Mouse (Mus musculus) embryonic facial prominence, embryonic 12.5 days (tissue): ENCODE measurements at regions not wholly inside any gene's neighbourhood (a gene's known extent, or its start where the extent isn't known, plus 50 kb on each side); places are given as distances from the start of the nearest gene placed in this dataset.
"Not testable (repeated sequence)": the region's sequence is repeated elsewhere in the genome, so short reads cannot be mapped to it uniquely, and the experiment has no call there.

ENCODE experiments used
- ATAC-seq: fragments of 200-750 bp; cut with Nextera tagmentation; 2 replicates; pipeline ENCODE4 v1.8.0; 2017; ENCODE audit not compliant: insufficient number of reproducible peaks, insufficient read depth, low FRiP score, low TSS enrichment
- H3K27ac ChIP-seq: fragments of 300-500 bp; sonication (generic); 2 replicates; pipeline ENCODE4 v1.5.1; 2016; ENCODE audit warnings: mild to moderate bottlenecking
- H3K27me3 ChIP-seq: fragments of 300-500 bp; sonication (generic); 2 replicates; pipeline ENCODE4 v1.6.1; 2016; ENCODE audit warnings: mild to moderate bottlenecking, moderate library complexity
- H3K36me3 ChIP-seq: fragments of 300-500 bp; sonication (generic); 2 replicates; pipeline ENCODE4 v1.6.1; 2016; ENCODE audit warnings: mild to moderate bottlenecking
- H3K4me1 ChIP-seq: fragments of 300-500 bp; sonication (generic); 2 replicates; pipeline ENCODE4 v1.6.1; 2016
- H3K4me2 ChIP-seq: fragments of 300-500 bp; sonication (generic); replicated peaks from 2 replicates; pipeline ENCODE4 v1.6.1; 2016; ENCODE audit warnings: mild to moderate bottlenecking, moderate library complexity
- H3K4me3 ChIP-seq: fragments of 300-500 bp; sonication (generic); 2 replicates; pipeline ENCODE4 v1.5.1; 2016; ENCODE audit warnings: mild to moderate bottlenecking
- H3K9ac ChIP-seq: fragments of 300-500 bp; sonication (generic); 2 replicates; pipeline ENCODE4 v1.6.1; 2016; ENCODE audit warnings: mild to moderate bottlenecking, moderate library complexity
- H3K9me3 ChIP-seq: fragments of 300-500 bp; sonication (generic); 2 replicates; pipeline ENCODE4 v1.6.1; 2016; ENCODE audit warnings: mild to moderate bottlenecking, moderate library complexity
- WGBS: fragments of 180-500 bp; shearing (Covaris S2); methylation state at CpG from one replicate; pipeline ENCODE4 v1.1.7; 2016; 5-methylcytosine and 5-hydroxymethylcytosine counted together

- no peaks in the 10 kb centered on the region for H3K27me3 ChIP-seq
- no peaks in the 10 kb centered on the region for H3K4me1 ChIP-seq
- ATAC-seq = no peak
- no peak overlapping the region for H3K4me2 ChIP-seq
- H3K9ac ChIP-seq = no peak overlapping the region
- no peak overlapping the region for H3K27ac ChIP-seq
- 0 out of 2 replicates have a peak, but pooled peaks cover 4% of the 10 kb centered on the region for H3K9me3 ChIP-seq
- no peaks in the 10 kb centered on the region for H3K36me3 ChIP-seq
- no peak overlapping the region for H3K4me3 ChIP-seq
- 83% methylated on average over 5 of the region's 5 CpGs for WGBS
Measured at GRCm38 (mm10) chr3:84390769-84391168, 84.1 kb upstream of the Trim2 start.

DNA sequence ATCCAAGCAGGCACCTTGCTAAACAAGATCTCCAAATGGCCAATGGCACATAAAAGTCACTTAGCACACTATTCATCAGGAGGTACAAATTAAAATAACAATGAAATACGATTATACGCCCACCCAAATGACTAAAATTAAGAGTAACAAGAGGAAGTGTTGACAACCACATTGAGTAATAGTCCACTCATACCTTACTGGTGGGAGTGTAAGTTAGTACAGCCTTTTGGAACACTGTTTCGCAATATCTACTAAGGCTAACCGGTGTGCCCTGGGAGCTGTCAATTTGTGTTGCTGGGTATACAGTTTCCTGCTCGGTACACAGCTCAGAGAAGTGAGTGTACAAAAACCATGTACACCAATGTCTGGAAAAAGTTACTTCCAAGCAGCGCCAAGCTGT is 81.8 kb upstream of the Trim2 start:
- Histone ChIP-seq H3K36me3 (no peaks in the 10 kb centered on the region), H3K9me3 (0 out of 2 replicates have a peak, but pooled peaks cover 4% of the 10 kb centered on the region), H3K4me3 (no peak overlapping the region), H3K9ac (no peak overlapping the region), H3K27ac (no peak overlapping the region), H3K27me3 (no peaks in the 10 kb centered on the region), H3K4me1 (no peaks in the 10 kb centered on the region), H3K4me2 (no peak overlapping the region)
- 86% methylated on average over 6 of the region's 6 CpGs for WGBS
- no peak for ATAC-seq

DNA sequence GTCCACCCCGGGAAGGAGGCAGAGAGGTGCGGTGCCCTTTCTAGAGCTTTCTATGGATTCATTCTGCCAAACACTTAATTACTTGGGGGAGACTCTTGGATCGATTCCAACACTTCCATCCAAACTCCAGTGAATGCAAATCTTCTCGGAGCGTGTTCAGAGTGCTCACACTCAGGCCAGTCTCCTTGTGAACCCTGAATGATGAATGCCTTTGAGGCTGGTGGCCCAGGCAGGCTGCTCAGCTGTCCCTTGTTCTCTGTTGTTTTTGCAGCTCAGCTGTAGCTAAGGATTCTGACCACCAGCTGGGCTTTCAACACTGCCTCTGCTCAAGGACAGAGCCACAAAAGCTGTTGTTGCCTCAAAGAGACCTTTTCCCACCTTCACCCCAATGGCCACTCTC is 79.0 kb upstream of the Trim2 start:
- ATAC-seq = no peak
- no peaks in the 10 kb centered on the region for H3K36me3 ChIP-seq
- no peak overlapping the region for H3K4me2 ChIP-seq
- no peak overlapping the region for H3K4me3 ChIP-seq
- no peak overlapping the region for H3K9ac ChIP-seq
- H3K4me1 ChIP-seq = 0 out of 2 replicates have a peak, but pooled peaks cover 4% of the 10 kb centered on the region
- H3K27me3 ChIP-seq = no peaks in the 10 kb centered on the region
- 70% methylated on average over 5 of the region's 5 CpGs for WGBS
- no peak overlapping the region for H3K27ac ChIP-seq
- no peaks in the 10 kb centered on the region for H3K9me3 ChIP-seq

DNA sequence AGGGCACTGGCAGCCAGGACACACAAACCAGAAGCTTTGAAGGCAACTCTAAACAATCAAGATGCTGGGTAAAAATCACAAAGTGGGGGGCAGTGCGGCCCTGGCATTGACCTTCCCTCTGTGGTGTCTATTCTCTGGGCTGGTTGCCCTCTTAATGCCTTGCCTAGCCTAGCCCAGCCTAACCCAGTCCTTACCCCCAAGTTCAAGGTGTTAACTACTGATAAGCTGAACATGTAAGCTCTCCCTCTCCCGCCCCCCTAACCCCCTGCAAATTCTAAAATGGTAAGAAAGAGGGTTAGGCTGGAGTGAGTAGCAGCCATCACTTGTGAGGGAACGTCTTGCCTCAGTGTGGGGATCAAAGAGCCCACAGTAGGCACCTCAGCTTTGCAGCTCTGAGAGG is 76.9 kb upstream of the Trim2 start:
- H3K36me3 ChIP-seq = no peaks in the 10 kb centered on the region
- no peak overlapping the region for H3K9ac ChIP-seq
- ATAC-seq = no peak
- H3K4me2 ChIP-seq = no peak overlapping the region
- WGBS = 81% methylated on average over 3 of the region's 3 CpGs
- no peak overlapping the region for H3K4me3 ChIP-seq
- H3K27me3 ChIP-seq = no peaks in the 10 kb centered on the region
- no peaks in the 10 kb centered on the region for H3K9me3 ChIP-seq
- H3K4me1 ChIP-seq = 0 out of 2 replicates have a peak, but pooled peaks cover 4% of the 10 kb centered on the region
- H3K27ac ChIP-seq = no peak overlapping the region

GRCm38 (mm10) chr3:84383038-84383437 is 76.4 kb upstream of the Trim2 start:
- not testable (repeated sequence) for H3K27me3 ChIP-seq, H3K27ac ChIP-seq, ATAC-seq, H3K4me1 ChIP-seq, H3K9ac ChIP-seq, H3K36me3 ChIP-seq, H3K9me3 ChIP-seq, H3K4me2 ChIP-seq, H3K4me3 ChIP-seq

- Histone ChIP-seq H3K27me3 (no peaks in the 10 kb centered on the region), H3K4me3 (no peak overlapping the region), H3K9me3 (no peaks in the 10 kb centered on the region), H3K36me3 (no peaks in the 10 kb centered on the region), H3K4me1 (0 out of 2 replicates have a peak, but pooled peaks cover 4% of the 10 kb centered on the region), H3K9ac (no peak overlapping the region), H3K27ac (no peak overlapping the region), H3K4me2 (no peak overlapping the region)
- ATAC-seq = no peak
- WGBS = 69% methylated on average over 4 of the region's 4 CpGs
Measured at GRCm38 (mm10) chr3:84382006-84382405, 75.3 kb upstream of the Trim2 start.

- Histone ChIP-seq H3K4me3 (no peak overlapping the region), H3K4me1 (0 out of 2 replicates have a peak, but pooled peaks cover 4% of the 10 kb centered on the region), H3K36me3 (no peaks in the 10 kb centered on the region), H3K9me3 (no peaks in the 10 kb centered on the region), H3K27me3 (no peaks in the 10 kb centered on the region), H3K27ac (no peak overlapping the region), H3K9ac (no peak overlapping the region), H3K4me2 (no peak overlapping the region)
- 83% methylated on average over 4 of the region's 4 CpGs for WGBS
- no peak for ATAC-seq
Measured at GRCm38 (mm10) chr3:84378987-84379556, 72.4 kb upstream of the Trim2 start.

GRCm38 (mm10) chr3:84376510-84376909 is 69.8 kb upstream of the Trim2 start:
- H3K4me3 ChIP-seq = no peak overlapping the region
- no peak overlapping the region for H3K4me2 ChIP-seq
- WGBS = 58% methylated on average over 2 of the region's 2 CpGs
- H3K27ac ChIP-seq = no peak overlapping the region
- H3K27me3 ChIP-seq = no peaks in the 10 kb centered on the region
- H3K4me1 ChIP-seq = no peaks in the 10 kb centered on the region
- H3K9ac ChIP-seq = no peak overlapping the region
- H3K9me3 ChIP-seq = no peaks in the 10 kb centered on the region
- H3K36me3 ChIP-seq = no peaks in the 10 kb centered on the region
- peak; percentile 35; the same call in 1 of the 2 replicates for ATAC-seq

- no peak overlapping the region for H3K4me3 ChIP-seq
- no peak overlapping the region for H3K27ac ChIP-seq
- no peaks in the 10 kb centered on the region for H3K4me1 ChIP-seq
- H3K9ac ChIP-seq = no peak overlapping the region
- 90% methylated on average over 4 of the region's 4 CpGs for WGBS
- ATAC-seq = no peak
- H3K36me3 ChIP-seq = no peaks in the 10 kb centered on the region
- H3K9me3 ChIP-seq = no peaks in the 10 kb centered on the region
- no peaks in the 10 kb centered on the region for H3K27me3 ChIP-seq
- H3K4me2 ChIP-seq = no peak overlapping the region
Measured at GRCm38 (mm10) chr3:84375832-84376231, 69.2 kb upstream of the Trim2 start.

- no peak for ATAC-seq
- Histone ChIP-seq H3K36me3 (no peaks in the 10 kb centered on the region), H3K9ac (no peak overlapping the region), H3K9me3 (no peaks in the 10 kb centered on the region), H3K4me1 (no peaks in the 10 kb centered on the region), H3K4me2 (no peak overlapping the region), H3K27me3 (no peaks in the 10 kb centered on the region), H3K4me3 (no peak overlapping the region), H3K27ac (no peak overlapping the region)
- WGBS = 92% methylated on average over 4 of the region's 4 CpGs
Measured at GRCm38 (mm10) chr3:84371842-84372241, 65.2 kb upstream of the Trim2 start.

- Histone ChIP-seq H3K27ac (no peak overlapping the region), H3K27me3 (no peaks in the 10 kb centered on the region), H3K9ac (no peak overlapping the region), H3K36me3 (no peaks in the 10 kb centered on the region), H3K4me3 (no peak overlapping the region), H3K9me3 (no peaks in the 10 kb centered on the region), H3K4me1 (no peaks in the 10 kb centered on the region), H3K4me2 (no peak overlapping the region)
- 81% methylated on average over 6 of the region's 6 CpGs for WGBS
- no peak for ATAC-seq
Measured at GRCm38 (mm10) chr3:84367145-84367740, 60.6 kb upstream of the Trim2 start.

GRCm38 (mm10) chr3:84358672-84359071 is 52.0 kb upstream of the Trim2 start:
- Histone ChIP-seq H3K27ac (no peak overlapping the region), H3K9me3 (no peaks in the 10 kb centered on the region), H3K4me3 (no peak overlapping the region), H3K36me3 (no peaks in the 10 kb centered on the region), H3K9ac (no peak overlapping the region), H3K27me3 (no peaks in the 10 kb centered on the region), H3K4me1 (no peaks in the 10 kb centered on the region), H3K4me2 (no peak overlapping the region)
- no peak for ATAC-seq
- WGBS = 91% methylated on average over 2 of the region's 2 CpGs
